Mouse (Mus musculus): Measurements from ENCODE around the gene Ginm1. TPM values are rescaled to one million over a fixed set of nuclear protein-coding genes. Genes with fewer than 3 reads are reported as not detected.

Ginm1 gene
- 77.7 and 86.1 TPM in 2 replicates for polyA plus RNA-seq (2015; fragmentation: Nextera tagmentation; extraction: Ambion mirVana)

DNA sequence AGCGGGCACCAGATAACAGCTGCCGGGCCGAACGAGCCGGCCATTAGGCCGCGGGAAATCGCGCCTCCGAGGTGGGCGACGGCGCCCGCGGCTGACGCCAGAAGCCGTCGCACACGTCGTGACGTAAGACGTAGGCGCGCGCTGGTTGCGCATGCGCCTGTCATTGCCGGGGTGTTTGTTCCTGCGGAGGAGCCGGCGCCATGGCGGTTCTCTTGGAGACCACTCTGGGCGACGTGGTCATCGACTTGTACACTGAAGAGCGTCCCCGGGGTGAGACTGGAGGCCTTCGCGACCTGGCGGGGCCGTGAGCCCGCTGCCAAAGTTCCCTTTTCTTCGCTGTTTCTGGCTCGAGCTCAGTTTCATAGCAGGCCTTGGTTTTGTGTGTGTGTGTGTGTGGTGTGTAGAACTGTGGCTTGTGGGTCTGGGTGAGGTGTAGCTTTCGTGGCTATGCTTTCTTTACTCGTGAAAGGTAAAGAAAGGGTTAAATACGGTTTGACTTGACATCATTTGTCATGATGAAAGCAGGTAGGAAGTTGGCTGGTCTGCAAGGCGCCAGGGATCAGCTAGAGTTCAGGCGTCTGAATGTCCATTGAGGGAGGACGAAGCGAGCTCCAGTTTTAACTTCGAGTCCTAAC is at the start of gene Ginm1, which contains the start of gene Ppil4:
Gene Ginm1 (minus strand): TSS at position 74 of the 635 bp plus-strand sequence.
Gene Ppil4 (plus strand): TSS at position 141 of the 635 bp plus-strand sequence.
- peak within 1 kb of the TSS; percentile 74 for H3K27ac ChIP-seq
- under 1% methylated on average over 52 of the region's 52 CpGs for WGBS
- peaks cover 16% of the 10 kb centered on the region for H3K4me1 ChIP-seq (replicated peaks)
- no peaks in the 10 kb centered on the region for H3K9me3 ChIP-seq (replicated peaks)
- H3K27me3 ChIP-seq = no peaks in the 10 kb centered on the region
- ATAC-seq (replicated peaks; ENCODE audit: insufficient number of reproducible peaks, insufficient read depth, low FRiP score, low read depth) = peak; percentile 90
- H3K4me3 ChIP-seq = peak within 1 kb of the TSS; percentile 93
- H3K4me2 ChIP-seq = peak within 1 kb of the TSS; percentile 75
- H3K9ac ChIP-seq = peak within 1 kb of the TSS; percentile 93
- peaks cover 23% of the 10 kb centered on the region for H3K36me3 ChIP-seq

DNA sequence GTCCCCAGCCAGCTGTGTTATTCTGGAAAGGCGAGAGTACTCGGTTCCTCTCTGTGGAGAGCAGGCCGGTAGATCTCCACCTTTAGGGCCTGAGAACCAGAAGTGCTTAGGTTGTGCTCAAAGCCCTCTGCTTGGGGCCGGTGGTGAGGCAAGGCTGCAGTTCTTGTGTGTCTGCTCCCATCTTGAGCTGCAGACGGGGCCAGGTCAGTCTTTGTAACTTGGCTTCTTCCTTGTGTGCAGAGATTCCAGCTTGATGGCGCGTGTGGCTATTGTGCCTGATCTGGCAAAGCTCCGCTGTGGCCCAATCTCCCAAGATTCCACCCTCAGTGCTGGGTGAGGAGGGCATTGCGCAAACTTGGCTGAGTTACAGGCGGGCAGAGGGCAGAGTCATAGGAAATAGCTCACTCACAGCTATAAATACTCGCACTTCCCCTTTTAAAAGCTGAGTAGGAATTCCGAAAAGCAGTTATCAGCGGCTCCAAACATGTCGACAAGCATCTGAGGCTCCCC is 49.0 kb upstream of the Ginm1 start:
- 11% methylated on average over 14 of the region's 14 CpGs for WGBS
- Histone ChIP-seq H3K36me3 (no peaks in the 10 kb centered on the region), H3K27ac (peak overlapping the region; percentile 83), H3K9ac (no peak overlapping the region), H3K4me2 (peak overlapping the region; percentile 56), H3K4me1 (replicated peaks) (peaks cover 22% of the 10 kb centered on the region), H3K27me3 (0 out of 2 replicates have a peak, but pooled peaks cover 3% of the 10 kb centered on the region), H3K4me3 (peak overlapping the region; percentile 30), H3K9me3 (replicated peaks) (no peaks in the 10 kb centered on the region)
- ATAC-seq (replicated peaks; ENCODE audit: insufficient number of reproducible peaks, insufficient read depth, low FRiP score, low read depth) = peak; percentile 89

DNA sequence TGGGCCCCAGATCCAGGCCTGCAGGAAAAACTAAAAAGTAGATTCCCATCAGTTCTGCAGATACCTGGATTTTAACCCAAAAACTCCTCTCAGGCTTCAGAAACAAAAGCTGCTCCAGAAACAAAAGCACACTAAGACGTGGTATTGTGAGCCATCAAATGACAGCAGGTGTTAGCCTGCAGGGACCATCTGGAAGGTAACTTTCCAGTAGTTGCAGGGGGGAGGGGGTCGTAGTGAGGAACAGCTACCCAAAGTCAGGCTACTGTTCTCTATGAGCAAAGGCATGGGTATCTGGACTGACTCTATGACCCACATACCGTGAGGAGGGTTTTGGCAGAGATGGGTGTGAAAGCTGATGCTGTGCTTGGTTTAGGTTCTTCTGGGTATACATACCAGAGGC is 48.2 kb upstream of the Ginm1 start:
- H3K27ac ChIP-seq = peak overlapping the region; percentile 83
- no peaks in the 10 kb centered on the region for H3K36me3 ChIP-seq
- H3K9me3 ChIP-seq (replicated peaks) = no peaks in the 10 kb centered on the region
- no peak overlapping the region for H3K4me2 ChIP-seq
- 71% methylated on average over 3 of the region's 3 CpGs for WGBS
- H3K4me3 ChIP-seq = no peak overlapping the region
- H3K27me3 ChIP-seq = 0 out of 2 replicates have a peak, but pooled peaks cover 3% of the 10 kb centered on the region
- peaks cover 22% of the 10 kb centered on the region for H3K4me1 ChIP-seq (replicated peaks)
- ATAC-seq (replicated peaks; ENCODE audit: insufficient number of reproducible peaks, insufficient read depth, low FRiP score, low read depth) = no peak
- H3K9ac ChIP-seq = no peak overlapping the region

DNA sequence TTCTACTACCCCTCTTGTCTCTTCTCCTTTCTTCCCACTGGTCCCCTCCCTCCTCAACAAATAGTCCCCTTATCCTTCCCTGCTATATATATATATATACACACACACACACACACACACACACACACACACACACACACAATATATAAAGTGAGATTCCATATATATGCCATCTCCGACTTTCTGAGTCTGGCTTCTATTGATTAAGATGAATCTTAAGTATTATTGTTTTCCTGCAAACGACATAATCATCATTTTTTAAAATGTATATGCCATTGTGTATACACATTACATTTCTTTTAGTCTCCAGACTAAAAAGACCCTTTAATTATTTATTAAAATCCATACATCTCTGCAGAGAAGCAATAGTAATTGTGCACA is 47.7 kb upstream of the Ginm1 start:
- Histone ChIP-seq H3K27me3 (0 out of 2 replicates have a peak, but pooled peaks cover 6% of the 10 kb centered on the region), H3K9ac (no peak overlapping the region), H3K27ac (no peak overlapping the region), H3K4me1 (replicated peaks) (peaks cover 22% of the 10 kb centered on the region), H3K4me3 (no peak overlapping the region), H3K4me2 (no peak overlapping the region), H3K9me3 (replicated peaks) (no peaks in the 10 kb centered on the region), H3K36me3 (no peaks in the 10 kb centered on the region)
- no peak for ATAC-seq (replicated peaks; ENCODE audit: insufficient number of reproducible peaks, insufficient read depth, low FRiP score, low read depth)
- 89% methylated on average over 2 of the region's 2 CpGs for WGBS

DNA sequence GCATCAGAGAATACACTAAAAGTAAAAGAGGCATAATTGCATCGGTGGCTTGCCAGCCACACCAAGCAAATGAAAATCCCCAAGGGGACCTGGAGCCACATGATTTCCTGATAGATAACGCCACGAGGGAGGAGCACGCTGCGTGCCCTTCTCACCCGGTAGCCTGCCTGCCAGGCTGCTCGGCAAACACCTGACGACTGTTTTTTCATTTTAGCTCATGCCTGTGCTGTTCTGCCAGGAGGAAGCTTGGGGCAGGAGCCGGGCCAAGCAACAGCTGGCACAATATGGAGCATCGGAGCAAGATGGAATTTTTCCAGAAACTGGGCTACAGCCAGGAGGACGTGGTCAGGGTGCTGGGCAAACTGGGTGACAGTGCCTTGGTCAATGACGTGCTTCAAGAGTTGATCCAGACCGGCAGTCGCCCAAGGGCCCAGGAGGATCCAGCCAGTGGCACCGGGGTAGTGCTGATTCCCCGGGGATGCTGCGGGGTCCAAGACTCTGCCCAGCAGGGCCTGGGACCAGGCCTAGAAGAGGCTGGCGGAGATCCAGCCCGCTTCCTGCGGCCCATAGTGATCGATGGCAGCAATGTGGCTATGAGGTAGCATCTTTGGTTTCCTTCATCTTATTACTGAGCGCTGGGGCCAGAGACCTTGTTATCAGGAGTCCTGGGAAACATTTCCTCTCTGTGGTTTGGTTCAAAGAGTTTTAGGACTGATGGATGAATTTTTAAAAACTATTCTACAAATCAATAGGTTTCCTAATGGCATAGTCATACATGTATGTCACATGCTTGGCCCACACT is 47.1 kb upstream of the Ginm1 start:
- H3K27ac ChIP-seq = no peak overlapping the region
- H3K27me3 ChIP-seq = 0 out of 2 replicates have a peak, but pooled peaks cover 6% of the 10 kb centered on the region
- no peaks in the 10 kb centered on the region for H3K9me3 ChIP-seq (replicated peaks)
- peaks cover 22% of the 10 kb centered on the region for H3K4me1 ChIP-seq (replicated peaks)
- no peak overlapping the region for H3K4me3 ChIP-seq
- H3K9ac ChIP-seq = no peak overlapping the region
- no peak for ATAC-seq (replicated peaks; ENCODE audit: insufficient number of reproducible peaks, insufficient read depth, low FRiP score, low read depth)
- 78% methylated on average over 22 of the region's 22 CpGs for WGBS
- H3K4me2 ChIP-seq = no peak overlapping the region
- no peaks in the 10 kb centered on the region for H3K36me3 ChIP-seq

DNA sequence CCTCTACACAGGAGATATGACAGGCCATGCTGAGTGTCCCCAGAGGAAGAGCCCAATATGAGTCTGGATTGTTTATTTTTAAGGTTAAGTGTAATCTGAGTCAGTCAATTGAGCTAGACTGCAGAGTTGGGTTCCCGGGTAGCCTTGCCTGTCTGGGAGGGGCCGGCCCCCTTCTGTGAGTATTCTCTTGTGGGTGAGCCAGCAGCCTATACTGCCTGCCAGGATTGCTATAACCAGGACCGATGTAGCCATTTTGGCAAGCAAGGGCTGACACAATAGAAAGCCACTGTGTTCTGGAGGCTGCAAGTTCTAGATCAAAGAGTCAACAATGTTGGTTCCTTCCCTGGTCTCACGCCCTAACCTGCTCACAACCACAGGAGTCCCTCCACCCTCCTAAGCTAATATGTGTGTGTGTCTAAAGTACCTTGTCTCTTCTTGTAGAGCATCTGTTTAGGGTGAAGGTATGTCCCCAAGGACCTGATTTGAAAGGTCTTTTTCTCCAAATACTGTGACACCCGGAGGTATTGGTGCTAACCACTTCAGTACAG is 46.3 kb upstream of the Ginm1 start:
- 70% methylated on average over 5 of the region's 5 CpGs for WGBS
- peaks cover 22% of the 10 kb centered on the region for H3K4me1 ChIP-seq (replicated peaks)
- H3K9ac ChIP-seq = no peak overlapping the region
- no peak overlapping the region for H3K4me3 ChIP-seq
- no peaks in the 10 kb centered on the region for H3K36me3 ChIP-seq
- no peak overlapping the region for H3K27ac ChIP-seq
- no peak overlapping the region for H3K4me2 ChIP-seq
- ATAC-seq (replicated peaks; ENCODE audit: insufficient number of reproducible peaks, insufficient read depth, low FRiP score, low read depth) = no peak
- 0 out of 2 replicates have a peak, but pooled peaks cover 6% of the 10 kb centered on the region for H3K27me3 ChIP-seq
- no peaks in the 10 kb centered on the region for H3K9me3 ChIP-seq (replicated peaks)

DNA sequence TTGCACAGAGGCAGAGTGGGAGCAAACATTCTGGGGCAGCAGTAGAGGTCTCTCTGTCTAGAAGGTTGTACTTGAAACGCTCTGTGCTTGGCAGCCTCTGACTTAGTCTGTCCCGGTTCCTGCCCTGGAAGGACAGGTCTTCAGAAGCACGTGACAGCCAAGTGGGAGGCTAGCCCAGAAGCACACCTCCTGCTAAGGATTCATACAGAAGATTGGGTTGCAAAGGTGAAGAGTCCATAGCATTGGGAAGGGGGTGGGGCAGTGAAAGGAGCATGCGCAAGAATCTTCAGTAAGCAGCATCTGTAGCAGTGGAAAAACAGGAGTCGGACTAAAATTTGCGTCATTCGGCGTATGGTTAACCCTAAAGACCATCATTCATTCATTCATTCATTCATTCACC is 45.4 kb upstream of the Ginm1 start:
- Histone ChIP-seq H3K4me1 (replicated peaks) (peaks cover 22% of the 10 kb centered on the region), H3K4me3 (no peak overlapping the region), H3K9me3 (replicated peaks) (no peaks in the 10 kb centered on the region), H3K9ac (no peak overlapping the region), H3K27ac (no peak overlapping the region), H3K27me3 (0 out of 2 replicates have a peak, but pooled peaks cover 6% of the 10 kb centered on the region), H3K4me2 (no peak overlapping the region), H3K36me3 (no peaks in the 10 kb centered on the region)
- WGBS = 85% methylated on average over 8 of the region's 8 CpGs
- no peak for ATAC-seq (replicated peaks; ENCODE audit: insufficient number of reproducible peaks, insufficient read depth, low FRiP score, low read depth)

DNA sequence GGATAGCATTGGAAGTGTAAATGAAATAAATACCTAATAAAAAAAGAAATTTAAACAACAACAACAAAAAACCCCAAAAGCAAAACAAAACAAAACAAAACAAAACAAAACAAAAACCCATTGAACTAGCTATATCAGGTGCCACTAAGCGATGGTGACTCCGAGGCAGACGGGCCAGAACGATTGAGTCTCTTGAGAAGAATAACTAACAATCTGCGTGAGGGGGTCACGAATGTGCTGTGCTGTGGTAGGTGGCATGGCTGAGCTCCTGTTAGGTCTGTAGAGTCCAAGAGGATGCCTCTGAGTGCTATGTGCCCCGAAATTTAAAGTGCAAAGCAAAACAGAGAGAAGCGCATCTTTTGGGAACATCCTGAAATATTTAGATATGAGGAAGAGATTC is 44.8 kb upstream of the Ginm1 start:
- no peak for ATAC-seq (replicated peaks; ENCODE audit: insufficient number of reproducible peaks, insufficient read depth, low FRiP score, low read depth)

DNA sequence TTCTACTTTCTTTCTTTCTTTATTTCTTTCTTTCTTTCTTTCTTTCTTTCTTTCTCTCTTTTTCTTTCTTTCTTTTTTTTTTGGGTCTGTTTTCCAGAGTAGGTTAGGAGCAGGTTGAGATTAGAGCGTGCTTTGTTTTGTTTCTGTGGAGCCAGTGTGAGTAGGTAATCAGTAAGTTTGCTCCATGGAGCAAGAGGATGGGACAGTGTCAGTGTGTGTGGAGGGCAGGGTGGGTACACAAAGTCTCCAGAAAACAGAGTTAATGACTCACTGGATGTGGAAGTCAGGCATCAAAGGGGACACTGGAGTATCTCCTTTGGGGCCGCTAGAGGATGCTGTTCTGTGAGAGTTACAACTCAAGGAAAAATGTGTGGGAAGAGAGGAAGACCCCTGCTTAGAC is 44.3 kb upstream of the Ginm1 start:
- no peak overlapping the region for H3K4me3 ChIP-seq
- 65% methylated on average over 2 of the region's 2 CpGs for WGBS
- no peak overlapping the region for H3K9ac ChIP-seq
- H3K27ac ChIP-seq = no peak overlapping the region
- 0 out of 2 replicates have a peak, but pooled peaks cover 6% of the 10 kb centered on the region for H3K27me3 ChIP-seq
- peaks cover 29% of the 10 kb centered on the region for H3K4me1 ChIP-seq (replicated peaks)
- no peaks in the 10 kb centered on the region for H3K36me3 ChIP-seq
- H3K4me2 ChIP-seq = no peak overlapping the region
- no peak for ATAC-seq (replicated peaks; ENCODE audit: insufficient number of reproducible peaks, insufficient read depth, low FRiP score, low read depth)
- no peaks in the 10 kb centered on the region for H3K9me3 ChIP-seq (replicated peaks)

More for the DNA sequence above, 44.8 kb upstream of the Ginm1 start:
- Histone ChIP-seq H3K4me2 (no peak overlapping the region), H3K4me3 (no peak overlapping the region), H3K36me3 (no peaks in the 10 kb centered on the region), H3K4me1 (replicated peaks) (peaks cover 28% of the 10 kb centered on the region), H3K27ac (no peak overlapping the region), H3K9ac (no peak overlapping the region), H3K27me3 (0 out of 2 replicates have a peak, but pooled peaks cover 6% of the 10 kb centered on the region), H3K9me3 (replicated peaks) (no peaks in the 10 kb centered on the region)
- WGBS = 91% methylated on average over 8 of the region's 8 CpGs

DNA sequence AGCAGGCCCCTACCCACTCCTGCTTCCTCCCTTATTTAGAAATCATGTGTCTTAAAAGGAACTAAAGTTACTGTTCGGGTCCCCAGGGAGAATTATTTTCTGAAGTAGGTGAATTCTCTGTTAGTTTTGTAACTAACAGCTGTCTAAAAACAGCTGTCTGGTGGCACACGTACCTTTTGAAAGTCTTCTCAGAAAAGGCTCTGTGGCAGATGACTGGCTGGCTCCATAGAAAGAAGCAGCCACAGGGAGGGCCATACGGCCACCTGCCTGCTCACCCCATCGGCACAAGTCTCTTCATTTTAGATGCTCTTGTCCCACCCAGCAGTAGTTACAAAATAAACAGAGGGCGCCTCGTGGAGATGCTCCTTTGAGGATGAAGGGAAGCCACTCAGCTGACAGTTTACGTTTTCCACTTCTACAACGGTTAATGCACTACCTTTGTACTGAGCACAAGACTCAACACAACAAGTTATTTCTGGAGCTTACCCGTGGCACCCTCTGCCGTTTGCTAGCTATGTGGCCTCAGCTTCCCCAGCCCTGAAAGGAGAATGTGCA is 42.1 kb upstream of the Ginm1 start:
- peaks cover 17% of the 10 kb centered on the region for H3K4me1 ChIP-seq (replicated peaks)
- no peak overlapping the region for H3K9ac ChIP-seq
- no peak overlapping the region for H3K4me3 ChIP-seq
- 57% methylated on average over 10 of the region's 10 CpGs for WGBS
- H3K36me3 ChIP-seq = no peaks in the 10 kb centered on the region
- no peaks in the 10 kb centered on the region for H3K9me3 ChIP-seq (replicated peaks)
- no peak for ATAC-seq (replicated peaks; ENCODE audit: insufficient number of reproducible peaks, insufficient read depth, low FRiP score, low read depth)
- H3K27me3 ChIP-seq = 0 out of 2 replicates have a peak, but pooled peaks cover 4% of the 10 kb centered on the region
- no peak overlapping the region for H3K27ac ChIP-seq
- H3K4me2 ChIP-seq = no peak overlapping the region

Data from heart, embryonic 15.5 days (tissue).